Mouse (Mus musculus) skeletal muscle tissue, adult 2 months (tissue): Measurements from ENCODE around the gene Zfhx2.
A peak's percentile ranks its signal among the peaks of the same experiment; 100 is the strongest.

Experiments
- DNase-seq: peaks from one replicate; pipeline ENCODE4 v3.0.0-alpha.2; 2012; ENCODE audit warnings: low read depth, low spot score

The Zfhx2 gene

DNA sequence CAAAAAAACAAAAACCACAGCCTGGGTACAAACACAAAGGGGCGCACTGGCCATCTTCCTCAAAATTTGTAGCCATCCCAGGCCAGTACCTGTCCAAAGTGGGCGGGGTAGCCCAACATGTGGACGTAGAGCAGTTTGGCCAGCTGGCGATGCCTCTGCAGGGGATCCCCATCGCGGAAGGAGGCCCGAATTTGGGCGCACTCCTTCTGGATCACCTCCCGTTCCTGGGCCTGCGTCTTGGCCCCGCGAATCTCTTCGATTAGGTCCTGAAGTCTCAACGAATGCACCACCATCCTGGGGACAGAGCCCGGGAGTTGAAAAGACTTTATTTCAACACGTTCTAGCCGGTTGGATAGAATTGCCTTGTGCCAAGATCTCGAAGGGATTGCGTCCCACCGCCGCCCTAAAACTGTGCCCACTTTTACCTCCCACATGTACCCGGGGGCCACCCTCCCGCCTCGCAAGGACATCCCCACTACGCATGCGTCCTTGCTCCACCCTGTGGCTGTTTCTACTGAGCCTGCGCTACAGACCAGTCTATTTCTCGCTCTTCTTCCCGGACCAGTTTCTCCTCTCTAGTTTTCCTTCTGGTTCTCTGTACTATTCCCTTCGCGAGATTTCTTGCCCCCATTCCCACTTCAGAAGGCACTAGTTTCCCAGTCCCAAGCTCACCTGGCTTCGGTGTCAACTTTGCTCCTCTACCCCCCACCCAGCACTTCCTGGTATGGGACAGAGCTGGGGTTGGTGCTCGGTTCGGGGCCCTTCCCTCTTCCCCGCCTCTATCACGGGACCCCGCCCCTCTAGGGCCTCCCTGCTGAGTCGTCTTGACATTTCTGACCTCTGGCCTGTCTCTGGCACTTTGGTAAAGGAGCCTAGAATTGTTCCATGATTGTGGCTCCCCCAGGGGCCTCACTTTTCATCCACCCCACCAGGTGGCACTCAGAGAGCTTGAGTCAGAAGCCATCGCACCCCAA lies 14.0 kb upstream of the Zfhx2 start, which contains the start of gene Ap1g2:
Gene Ap1g2, minus strand, starts transcription at position 758 of the 974 bp plus-strand sequence.
- peak; percentile 80 for DNase-seq

DNA sequence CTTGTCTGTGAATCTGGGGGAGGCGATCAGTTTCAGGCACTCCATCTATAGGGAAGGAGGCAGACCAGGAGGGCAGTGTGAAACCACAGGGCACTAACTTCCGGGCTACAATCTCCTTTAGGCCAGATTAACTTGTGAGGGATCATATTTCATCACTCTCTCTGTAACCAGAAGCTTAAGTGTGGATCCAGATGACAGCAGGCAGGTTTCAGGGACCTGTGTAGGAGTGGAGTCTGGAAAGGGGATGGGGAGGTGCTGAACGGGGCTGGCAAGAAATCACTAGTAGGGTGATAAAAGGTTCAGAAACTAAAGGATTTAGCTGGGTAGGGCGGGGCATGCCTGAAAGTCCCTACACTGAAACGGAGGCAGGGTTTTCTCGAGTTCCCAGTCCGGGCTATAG lies 13.3 kb upstream of the Zfhx2 start:
- no peak for DNase-seq

DNA sequence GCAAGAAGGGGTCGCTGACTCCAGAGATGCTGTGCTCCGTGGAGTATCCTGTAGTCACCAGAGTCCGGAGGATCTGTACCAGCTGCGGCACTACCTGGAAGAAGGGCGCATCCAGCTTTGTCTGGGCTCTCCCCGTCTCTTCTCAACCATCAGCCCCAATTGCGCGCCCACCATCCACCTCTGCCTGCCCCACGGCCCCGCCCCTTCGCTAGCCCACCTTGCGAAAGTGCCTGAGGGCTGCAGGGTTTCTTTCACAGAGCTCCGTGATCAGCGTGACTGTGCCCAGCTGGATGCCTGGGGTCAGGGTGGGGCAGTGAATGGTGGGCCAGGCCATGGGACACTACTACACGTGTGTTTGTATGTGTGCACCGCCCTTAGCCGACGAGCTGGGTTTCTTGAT lies 12.2 kb upstream of the Zfhx2 start:
- no peak for DNase-seq

DNA sequence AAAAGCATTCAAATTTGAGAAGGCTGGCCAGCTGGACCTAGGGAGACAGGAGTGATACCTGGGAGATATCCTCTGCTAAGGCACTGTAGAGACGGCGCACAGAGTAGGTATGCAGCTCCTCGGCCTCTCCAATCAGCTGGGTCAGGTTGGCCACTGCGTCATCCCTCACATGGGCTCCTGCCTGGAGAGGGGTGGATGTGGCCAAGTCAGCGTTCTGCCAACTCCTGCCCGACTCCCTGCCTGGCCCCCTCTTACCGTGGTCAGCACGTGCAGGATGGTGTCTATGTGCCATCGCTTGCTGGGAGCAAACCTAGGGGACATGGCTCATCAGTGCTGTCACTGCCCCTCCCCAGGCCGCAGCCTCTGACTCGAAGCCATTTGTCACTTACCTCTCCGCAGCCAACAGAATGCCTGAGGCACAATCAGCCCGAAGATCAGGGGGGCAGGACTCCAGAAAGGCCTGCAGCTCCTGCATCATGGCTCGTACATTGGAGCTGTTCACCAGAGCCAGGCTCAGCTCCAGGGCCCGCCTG lies 10.2 kb upstream of the Zfhx2 start:
- no peak for DNase-seq

DNA sequence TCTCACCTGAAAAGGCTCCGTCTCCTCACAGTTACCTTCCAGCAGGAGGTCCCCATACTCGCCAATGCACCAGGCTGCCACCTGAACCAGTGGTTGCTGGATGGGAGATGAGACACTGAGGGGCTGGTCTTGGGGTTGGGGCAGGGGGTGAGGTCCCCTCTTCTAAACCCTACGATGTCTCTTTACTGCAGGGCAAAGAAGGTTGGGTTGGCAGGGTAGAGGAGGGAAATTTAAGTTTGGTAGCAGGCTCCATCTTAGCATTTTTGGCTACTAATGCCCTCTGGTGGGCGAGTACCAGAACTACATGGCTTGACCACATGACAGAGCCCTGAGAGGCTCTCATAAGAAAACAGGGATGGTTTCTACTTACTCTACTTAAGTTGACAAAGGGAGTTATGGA lies 9.5 kb upstream of the Zfhx2 start:
- no peak for DNase-seq

DNA sequence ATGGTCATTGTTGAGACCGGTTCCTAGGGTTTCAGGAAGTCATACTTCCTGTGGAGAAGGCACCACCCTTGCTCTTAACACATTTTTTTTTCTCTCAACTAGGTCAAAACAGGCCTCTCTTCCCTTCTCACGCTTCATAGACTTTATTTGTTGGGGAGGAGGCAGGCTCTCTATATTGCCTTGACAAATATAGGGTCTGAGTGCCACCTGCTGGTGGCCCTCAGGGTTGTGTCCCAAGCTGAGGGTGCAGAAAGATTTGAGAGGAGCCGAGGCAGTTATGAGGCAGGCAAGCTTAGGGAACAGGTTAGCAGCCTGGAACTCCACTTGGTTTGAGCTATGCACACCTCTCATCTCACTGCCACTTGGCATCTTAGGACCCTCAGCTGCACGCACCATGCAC lies 5.9 kb upstream of the Zfhx2 start:
- no peak for DNase-seq

DNA sequence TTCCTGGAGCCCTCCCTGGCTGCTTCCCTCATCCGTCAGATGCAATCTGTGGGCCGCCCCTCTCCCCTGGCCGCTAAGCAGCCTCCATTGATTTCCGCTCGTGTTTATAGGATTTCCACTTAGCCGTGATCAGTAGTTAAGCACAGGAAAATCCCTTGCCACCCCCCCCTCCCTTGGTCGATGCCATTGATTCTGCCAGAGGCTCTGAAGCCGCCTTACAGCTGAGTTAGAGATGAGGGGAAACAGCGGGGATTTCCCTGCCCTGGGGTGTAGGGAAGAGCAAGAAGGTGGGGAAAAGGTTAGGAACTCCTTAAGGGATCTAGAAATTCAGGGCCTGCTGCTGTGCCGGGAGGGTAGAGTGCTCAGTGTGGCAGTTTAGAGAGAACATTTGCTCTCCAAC lies 5.5 kb upstream of the Zfhx2 start:
- DNase-seq: no peak

DNA sequence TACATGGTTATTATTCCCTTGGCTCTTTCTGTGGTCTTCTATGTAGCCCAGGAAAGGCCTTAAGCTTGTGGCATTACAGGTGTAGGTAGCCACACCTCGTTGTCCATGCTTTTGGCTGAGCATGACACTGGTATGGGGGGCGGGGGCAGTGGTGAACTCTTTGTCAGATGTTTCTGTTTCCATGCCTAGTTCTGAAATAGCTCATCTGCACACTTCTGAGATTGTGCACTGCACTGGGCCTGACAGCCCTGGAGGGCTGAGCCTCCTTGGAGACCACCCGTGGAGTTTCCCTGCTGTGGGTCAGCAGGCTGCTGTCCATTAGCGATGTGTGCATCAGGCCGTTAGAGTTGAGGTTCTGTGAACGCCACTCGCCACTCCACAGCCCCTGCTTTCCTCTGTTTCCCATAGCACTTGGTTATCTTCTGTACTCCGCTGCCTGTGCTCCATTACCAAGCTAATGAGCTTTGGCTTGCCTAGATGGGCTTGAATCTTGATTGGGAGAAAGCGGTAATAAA lies 4.5 kb upstream of the Zfhx2 start:
- DNase-seq: no peak

DNA sequence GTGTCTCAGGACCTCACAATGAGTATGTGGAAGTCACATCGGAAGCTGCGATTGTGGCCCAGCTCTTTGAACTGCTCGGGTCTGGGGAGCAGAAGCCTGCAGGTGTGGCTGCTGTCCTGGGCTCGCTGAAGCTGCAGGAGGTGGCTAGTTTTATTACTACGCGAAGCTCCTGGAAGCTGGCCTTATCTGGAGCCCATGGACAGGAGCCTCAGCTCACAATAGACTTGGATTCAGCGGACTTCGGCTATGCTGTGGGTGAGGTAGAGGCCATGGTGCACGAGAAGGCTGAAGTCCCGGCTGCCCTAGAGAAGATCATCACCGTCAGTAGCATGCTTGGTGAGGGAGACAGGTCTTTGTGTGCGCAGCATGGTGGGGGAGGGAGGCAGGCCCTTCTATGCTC lies 3.5 kb upstream of the Zfhx2 start:
- DNase-seq: no peak

DNA sequence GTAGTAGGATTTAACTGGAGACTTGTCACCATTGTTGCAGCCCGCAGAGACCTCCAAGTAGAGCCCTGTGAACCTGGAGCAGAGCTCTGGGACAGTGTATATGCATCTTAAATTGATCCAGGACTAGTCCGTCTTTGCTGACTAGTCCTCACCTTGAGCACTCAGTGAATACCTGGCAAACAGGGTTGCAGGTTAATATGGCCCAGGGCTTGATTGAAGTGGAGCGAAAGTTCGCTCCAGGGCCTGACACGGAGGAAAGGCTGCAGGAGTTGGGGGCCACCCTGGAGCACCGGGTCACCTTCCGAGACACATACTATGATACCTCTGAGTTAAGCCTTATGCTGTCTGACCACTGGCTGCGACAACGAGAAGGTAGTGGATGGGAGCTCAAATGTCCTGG lies 3.1 kb upstream of the Zfhx2 start:
- no peak for DNase-seq

DNA sequence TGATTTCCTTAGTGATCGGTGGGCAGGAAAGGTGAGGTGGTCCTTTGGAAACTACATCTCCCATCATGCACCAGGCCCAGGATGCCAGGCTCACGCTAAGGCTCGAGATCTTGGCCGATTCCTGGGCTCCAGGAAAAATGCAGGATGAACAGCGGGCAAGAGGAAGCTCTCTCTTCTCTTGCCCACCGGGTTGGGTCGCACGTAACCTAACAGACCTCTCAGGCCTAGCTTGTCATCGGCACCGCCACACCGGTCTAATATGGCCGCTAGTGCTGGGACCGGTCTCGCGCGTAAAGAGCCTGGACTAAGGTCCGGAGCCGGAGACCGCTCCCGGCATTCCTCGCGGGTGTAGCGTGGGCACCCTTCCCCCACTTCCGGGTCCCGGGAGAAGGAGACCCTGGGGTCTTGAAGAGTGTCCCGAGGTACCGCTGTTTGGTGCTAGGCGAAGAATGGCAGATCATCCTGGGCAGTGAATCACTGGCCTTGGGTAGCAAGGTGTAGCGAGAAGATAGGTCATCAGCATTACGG lies 2.6 kb upstream of the Zfhx2 start, which contains the start of gene Thtpa:
Gene Thtpa, plus strand, starts transcription at position 81 of the 528 bp plus-strand sequence.
- peak; percentile 54 for DNase-seq

DNA sequence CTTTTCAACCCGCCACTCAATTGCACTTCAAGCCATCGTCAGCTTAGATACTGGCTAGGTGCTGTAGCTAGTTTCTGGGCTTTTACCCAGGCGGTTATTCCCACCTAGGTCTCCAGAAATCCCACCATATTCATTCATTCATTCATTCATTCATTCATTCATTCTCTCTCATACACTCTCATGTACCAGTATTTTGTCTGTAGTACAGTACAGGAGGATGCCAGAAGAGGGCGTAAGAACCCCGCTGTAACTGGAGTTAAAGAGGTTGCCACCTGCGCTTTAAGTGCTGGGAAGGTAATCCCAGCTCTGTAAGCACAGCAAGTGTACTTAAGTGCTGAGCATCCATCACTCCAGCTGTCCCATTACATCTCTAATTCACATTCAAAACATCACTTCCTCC lies 1.8 kb upstream of the Zfhx2 start:
- DNase-seq: no peak

DNA sequence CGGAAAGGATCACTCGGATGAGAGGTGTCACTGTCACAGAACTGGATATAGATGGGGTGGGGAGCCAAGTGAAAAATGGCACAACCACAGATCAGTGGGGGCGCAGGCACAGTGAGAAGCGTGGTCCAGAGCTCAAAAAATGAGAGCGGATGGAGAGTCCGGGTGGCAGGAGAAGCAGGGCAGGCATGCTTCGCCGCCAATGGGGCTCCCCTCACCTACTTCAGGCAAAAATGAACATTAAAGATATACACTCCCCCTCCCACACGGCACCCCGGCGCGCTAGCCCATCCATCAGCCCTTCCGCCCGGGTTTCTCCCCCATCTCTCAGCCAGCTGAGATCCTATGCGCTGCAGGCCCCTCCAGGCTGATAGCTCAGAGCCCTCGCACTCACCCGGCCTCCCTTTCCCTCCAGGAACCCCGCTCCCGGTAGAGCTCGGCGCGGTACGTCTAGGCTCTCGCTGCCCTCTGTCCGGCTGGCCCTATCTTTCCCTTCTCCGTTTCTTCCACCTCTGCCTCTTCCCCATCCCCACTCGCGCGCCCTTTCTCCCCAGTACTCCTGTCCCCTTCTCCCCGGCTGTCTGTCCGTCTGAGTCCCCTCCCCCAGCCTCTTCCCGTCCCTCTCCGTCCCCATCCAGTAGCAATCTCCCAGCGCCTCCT lies 787 bp downstream of the Zfhx2 start:
- DNase-seq: no peak

DNA sequence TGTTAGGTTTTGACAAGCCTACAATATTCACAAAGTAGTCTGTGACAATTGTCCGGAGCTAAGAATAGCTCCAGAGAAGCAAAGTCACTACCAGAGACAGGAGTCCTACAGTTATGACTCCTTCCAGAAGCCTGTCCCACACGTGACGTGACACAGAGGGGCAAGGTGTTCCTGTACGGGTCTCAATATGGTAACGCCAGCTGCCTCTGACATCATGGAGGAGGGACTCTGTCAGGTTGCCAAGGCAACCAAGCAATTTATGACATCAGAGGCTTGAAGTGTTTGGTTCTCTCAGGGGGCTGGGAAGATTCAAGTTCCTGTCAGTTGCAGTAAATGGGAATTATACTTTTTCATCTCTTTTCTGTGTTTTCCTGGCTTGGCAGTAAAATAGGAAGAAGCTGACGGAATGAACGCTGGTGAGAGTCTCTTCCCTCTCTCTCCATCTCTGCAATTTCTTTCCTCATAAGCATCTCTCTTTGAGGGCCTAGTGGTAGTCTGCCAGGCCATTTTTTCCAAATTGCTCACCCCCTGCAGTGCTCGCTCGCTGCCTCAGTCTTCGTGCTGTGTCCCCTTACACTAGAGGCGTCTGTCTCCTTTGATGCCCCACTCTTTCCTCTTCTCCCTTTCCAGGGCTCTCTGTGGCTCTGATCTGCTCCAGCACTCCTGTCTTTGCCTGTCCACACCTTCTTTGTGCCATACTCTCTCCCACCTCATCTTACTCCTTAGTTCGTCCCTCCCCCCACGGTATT lies 2.8 kb downstream of the Zfhx2 start:
- no peak for DNase-seq

DNA sequence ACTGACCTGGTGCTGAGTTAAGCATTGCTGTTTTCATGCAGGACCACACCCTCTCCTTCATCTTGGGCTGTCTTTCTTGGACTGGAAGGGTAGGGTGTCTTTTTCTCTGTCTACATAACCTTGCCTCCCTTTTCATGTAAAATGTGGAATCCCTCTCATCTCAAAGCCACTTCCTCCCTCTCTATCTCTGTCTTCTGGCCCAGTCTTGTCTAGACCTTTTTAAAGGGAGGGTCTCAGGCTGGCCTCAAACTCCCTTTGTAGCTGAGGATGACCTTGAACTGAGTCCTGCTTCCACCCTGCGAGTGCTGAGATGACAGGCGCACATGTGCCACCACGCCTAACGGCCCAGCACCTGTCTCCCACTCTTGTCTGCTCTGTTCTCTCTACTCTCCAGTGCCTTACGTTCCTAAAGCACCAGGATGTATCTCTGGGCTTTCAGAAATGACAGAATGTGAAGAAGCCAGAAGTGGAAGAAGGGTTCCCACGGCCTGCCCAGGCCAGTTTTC lies 6.1 kb downstream of the Zfhx2 start:
- DNase-seq: no peak

DNA sequence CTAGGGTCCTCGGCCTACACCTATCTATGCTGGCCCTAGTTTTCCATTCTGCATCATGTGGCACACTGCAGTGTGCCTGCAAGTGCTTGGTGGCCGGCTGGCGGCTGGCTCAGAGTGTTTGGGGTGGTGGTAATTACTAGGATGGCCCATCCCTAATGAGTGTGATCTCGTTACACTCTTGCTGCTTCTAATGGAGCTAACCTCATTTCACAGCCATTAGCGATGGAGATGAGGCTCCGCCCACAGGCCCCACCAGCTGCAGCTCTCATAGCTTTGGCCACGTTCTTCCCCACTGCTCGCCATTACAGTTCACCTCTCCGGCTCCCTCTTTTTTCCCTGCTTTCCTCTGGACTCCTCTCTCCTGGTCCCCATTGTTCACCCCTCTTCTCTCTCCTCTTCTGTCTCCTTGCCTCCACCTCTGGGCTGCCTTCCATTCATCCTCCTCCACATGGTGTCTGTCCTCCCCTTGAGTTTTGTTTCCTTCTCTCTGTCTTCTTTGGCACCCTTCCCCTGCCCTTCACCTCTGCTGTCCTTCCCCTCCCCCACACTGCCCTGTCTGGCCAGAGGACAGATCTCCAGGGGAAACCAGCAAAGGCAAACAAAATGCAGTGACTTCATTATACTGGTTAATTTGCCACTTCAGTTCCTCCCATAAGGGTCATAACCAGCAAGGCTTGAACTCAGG lies 6.7 kb downstream of the Zfhx2 start:
- no peak for DNase-seq

DNA sequence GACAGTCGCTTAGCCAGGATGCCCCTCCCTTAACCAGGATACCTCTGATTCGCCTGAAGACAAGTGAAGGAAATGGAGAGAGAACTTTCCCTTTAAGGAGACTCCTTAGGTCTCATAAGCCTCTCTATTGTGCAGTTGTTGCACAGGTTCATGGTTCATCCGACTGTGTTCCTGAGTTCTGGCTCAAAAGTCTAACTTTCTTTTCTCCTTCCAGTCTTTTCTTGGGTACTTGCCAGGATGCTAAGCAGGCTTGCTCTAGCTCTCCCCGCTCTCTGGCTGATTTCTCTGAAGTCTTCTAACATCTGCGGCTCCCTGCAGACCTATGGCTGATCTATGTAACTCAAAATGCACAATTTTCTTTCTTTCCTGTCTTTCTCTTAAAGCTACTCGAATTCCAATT lies 8.6 kb downstream of the Zfhx2 start:
- no peak for DNase-seq

DNA sequence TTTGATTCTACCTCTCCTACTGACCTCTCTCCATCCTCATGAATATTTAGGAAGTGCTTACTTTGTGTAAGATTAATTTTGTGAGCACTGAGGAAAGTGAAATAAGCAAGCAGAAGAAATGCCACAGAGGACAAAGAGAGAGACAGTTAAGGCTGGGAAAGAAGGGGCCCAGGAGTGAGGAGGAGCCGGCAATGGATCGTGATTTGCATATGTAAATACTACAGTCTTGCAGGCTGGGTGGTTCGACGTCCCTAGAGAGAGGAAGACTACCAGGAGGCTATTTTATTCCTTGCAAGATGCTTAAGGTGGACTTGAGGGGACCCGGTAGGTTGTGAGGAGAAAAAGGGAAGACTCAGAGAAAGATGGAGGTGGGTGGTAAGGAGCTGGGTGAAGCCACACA lies 11.0 kb downstream of the Zfhx2 start:
- DNase-seq: no peak

DNA sequence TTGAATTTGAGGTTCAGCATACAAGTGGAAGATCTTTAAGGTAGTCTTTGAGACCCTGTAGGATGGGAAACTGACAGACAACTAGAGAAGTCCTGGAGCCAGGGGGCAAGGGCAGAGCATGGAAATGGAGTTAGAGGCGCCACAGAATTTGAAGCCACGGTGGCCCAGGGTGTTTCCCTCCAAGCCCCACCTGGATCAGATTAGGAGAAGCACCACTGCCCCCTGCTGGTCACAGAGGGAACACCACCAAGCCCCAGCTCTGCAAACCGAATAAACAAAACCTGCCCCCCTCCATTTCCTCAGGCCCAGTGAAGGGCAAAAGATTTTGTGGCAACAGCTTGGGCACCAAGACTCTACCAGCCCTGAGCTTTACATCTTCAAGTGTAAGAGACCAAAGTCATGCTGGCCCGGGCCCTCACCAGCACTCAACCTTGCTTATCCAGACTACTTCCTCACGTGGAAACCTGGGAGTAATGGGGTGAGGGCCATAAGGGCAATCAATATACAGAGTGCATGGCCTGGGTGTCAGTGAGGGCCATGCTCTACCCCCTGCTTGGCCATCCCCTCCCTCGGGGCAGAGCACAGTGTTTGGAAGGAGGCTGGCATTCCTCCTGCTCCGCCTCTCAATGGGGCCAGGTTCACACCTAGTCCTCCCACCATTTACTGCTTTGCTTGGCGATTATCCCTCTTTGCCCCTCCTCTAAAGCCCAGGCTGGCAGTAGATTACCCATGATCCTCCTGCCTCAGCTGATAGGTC lies 12.7 kb downstream of the Zfhx2 start:
- no peak for DNase-seq
